Mouse (Mus musculus) olfactory bulb, adult 2 months (tissue): ENCODE results near the gene Spats1.

Experiments used
- CTCF ChIP-seq: fragments of 200-500 bp; IDR thresholded peaks from 2 replicates; pipeline ENCODE4 v1.5.1; 2012; ENCODE audit warnings: low read depth, mild to moderate bottlenecking, low read length, moderate library complexity; ENCODE audit not compliant: insufficient read depth
- POLR2A ChIP-seq: fragments of 200-500 bp; IDR thresholded peaks from 2 replicates; pipeline ENCODE4 v1.6.1; 2012; ENCODE audit warnings: mild to moderate bottlenecking, low read depth, low read length, moderate library complexity; ENCODE audit not compliant: insufficient read depth

- TF ChIP-seq CTCF, result no peak
- no peak for TF ChIP-seq POLR2A
Measured at GRCm38 (mm10) chr17:45459062-45459461, 16.2 kb downstream of the Spats1 start.
